Mouse (Mus musculus) midbrain, embryonic 16.5 days (tissue): Measurements from ENCODE around the gene Ube2d3. TPM values are rescaled to one million over a fixed set of nuclear protein-coding genes. Genes with fewer than 3 reads are reported as not detected.
A peak's percentile ranks its signal among the peaks of the same experiment; 100 is the strongest.
"Not testable (repeated sequence)": the region's sequence is repeated elsewhere in the genome, so short reads cannot be mapped to it uniquely, and the experiment has no call there.

Experiments used
- ATAC-seq: fragments of 200-750 bp; cut with Nextera tagmentation; 2 replicates; pipeline ENCODE4 v1.8.0; 2017; ENCODE audit warnings: moderate TSS enrichment
- H3K27ac ChIP-seq: fragments of 300-500 bp; sonication (generic); 2 replicates; pipeline ENCODE4 v1.5.1; 2014; ENCODE audit warnings: mild to moderate bottlenecking, low read length, mixed read lengths
- H3K27me3 ChIP-seq: fragments of 300-500 bp; sonication (generic); 2 replicates; pipeline ENCODE4 v1.6.1; 2014; ENCODE audit warnings: low read depth, low read length, mixed read lengths; ENCODE audit not compliant: control insufficient read depth, insufficient read depth
- H3K36me3 ChIP-seq: fragments of 300-500 bp; sonication (generic); 2 replicates; pipeline ENCODE4 v1.6.1; 2014; ENCODE audit warnings: mild to moderate bottlenecking, low read length, moderate library complexity, mixed read lengths; ENCODE audit not compliant: control insufficient read depth, insufficient read depth
- H3K4me1 ChIP-seq: fragments of 300-500 bp; sonication (generic); 2 replicates; pipeline ENCODE4 v1.6.1; 2014; ENCODE audit warnings: mild to moderate bottlenecking, low read length, mixed read lengths; ENCODE audit not compliant: control insufficient read depth, insufficient read depth
- H3K4me2 ChIP-seq: fragments of 300-500 bp; sonication (generic); 2 replicates; pipeline ENCODE4 v1.6.1; 2014; ENCODE audit warnings: mild to moderate bottlenecking, low read length, mixed read lengths
- H3K4me3 ChIP-seq: fragments of 300-500 bp; sonication (generic); 2 replicates; pipeline ENCODE4 v1.5.1; 2014; ENCODE audit warnings: low read depth, mild to moderate bottlenecking, low read length, moderate library complexity, mixed read lengths
- H3K9ac ChIP-seq: fragments of 300-500 bp; sonication (generic); 2 replicates; pipeline ENCODE4 v1.6.1; 2014; ENCODE audit warnings: low read depth, low read length, mixed read lengths
- H3K9me3 ChIP-seq: fragments of 300-500 bp; sonication (generic); replicated peaks from 2 replicates; pipeline ENCODE4 v1.6.1; 2014; ENCODE audit warnings: mild to moderate bottlenecking, low read length, mixed read lengths; ENCODE audit not compliant: control insufficient read depth, poor library complexity, severe bottlenecking
- WGBS: fragments of 180-500 bp; shearing (Covaris S2); extraction: QIAGEN DNeasy Blood & Tissue Kit; methylation state at CpG from one replicate; pipeline ENCODE4 v1.1.7; 2014; 5-methylcytosine and 5-hydroxymethylcytosine counted together
- polyA plus RNA-seq: library from polyadenylated mRNA; unstranded; fragments of >200 nt; fragmentation: Nextera tagmentation; extraction: Ambion mirVana; gene quantifications from 2 replicates; pipeline ENCODE4 v1.2.1, GENCODE M21; 2015

Ube2d3 gene
- polyA plus RNA-seq, 1 experiment from 2014 or later: 336 TPM

DNA sequence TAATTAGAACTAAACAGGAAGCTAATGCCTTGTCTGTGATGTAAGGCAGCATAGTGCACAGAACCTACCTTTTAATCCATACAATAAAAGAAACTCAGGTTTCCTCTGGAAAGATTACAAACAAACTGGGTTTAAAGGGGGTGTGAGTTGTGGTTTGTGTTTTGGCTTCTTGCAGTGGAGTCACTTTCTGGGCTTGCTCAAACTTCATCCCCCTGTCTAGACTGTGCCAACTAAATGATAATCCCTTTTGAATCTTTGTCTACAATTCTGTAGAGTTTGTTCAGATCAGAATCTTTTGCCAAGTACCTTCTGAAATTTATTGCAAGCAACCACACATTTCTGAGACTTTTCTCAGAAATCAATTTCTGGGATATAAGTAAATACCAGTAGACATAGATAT is 7.0 kb downstream of the Ube2d3 start:
- Histone ChIP-seq H3K27ac (no peak overlapping the region), H3K36me3 (no peaks in the 10 kb centered on the region; the same call in 1 of the 2 replicates), H3K4me3 (no peak overlapping the region), H3K9me3 (no peaks in the 10 kb centered on the region), H3K4me1 (peaks cover 28% of the 10 kb centered on the region), H3K4me2 (no peak overlapping the region), H3K9ac (no peak overlapping the region), H3K27me3 (no peaks in the 10 kb centered on the region)
- 0 out of 2 replicates have a peak, but pooled peaks have one; percentile 12 for ATAC-seq

DNA sequence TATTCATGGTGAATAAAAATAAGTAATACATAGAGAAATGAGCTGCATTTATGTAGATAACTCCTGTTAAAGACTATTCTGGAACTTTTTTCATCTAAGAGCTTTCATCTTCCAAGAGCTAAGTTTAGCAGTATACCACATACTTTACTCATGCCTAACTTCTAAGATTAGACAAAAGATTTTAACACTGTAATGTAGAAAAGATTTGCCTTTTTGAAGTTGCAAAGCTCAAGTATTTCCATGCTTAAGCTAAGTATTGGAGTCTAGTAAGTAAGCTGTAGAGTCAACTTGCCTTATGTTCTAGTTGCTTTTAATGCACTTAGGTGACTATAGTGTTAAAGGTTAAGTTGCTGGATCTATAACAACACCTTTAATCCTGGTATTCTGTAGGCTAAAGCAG is 21.0 kb downstream of the Ube2d3 start:
- ATAC-seq: no peak
- H3K27me3 ChIP-seq: no peaks in the 10 kb centered on the region
- H3K27ac ChIP-seq: no peak overlapping the region
- H3K4me1 ChIP-seq: no peaks in the 10 kb centered on the region
- H3K4me2 ChIP-seq: no peak overlapping the region
- peaks cover 14% of the 10 kb centered on the region for H3K36me3 ChIP-seq
- H3K4me3 ChIP-seq: no peak overlapping the region
- H3K9me3 ChIP-seq: no peaks in the 10 kb centered on the region
- no peak overlapping the region for H3K9ac ChIP-seq

DNA sequence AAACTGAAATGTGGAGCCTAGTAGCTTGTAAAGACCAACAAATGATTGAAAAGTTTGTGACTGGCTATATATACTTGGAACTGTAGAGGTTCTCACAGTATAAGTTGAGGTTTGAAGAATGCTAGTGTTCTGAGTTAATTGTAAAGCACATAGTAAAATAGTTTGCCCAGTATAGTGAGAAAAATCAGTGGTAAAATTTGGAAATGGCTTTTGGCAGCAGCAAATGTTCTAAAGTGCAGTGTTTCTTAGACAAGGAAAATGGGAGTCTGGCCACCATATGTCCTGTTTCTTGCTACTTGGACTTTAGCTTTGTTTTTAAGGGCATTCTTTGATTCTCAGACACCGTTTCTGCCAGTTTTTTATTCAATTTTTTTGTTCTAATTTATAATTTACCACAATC is 30.5 kb downstream of the Ube2d3 start:
- Histone ChIP-seq H3K4me3 (no peak overlapping the region), H3K36me3 (no peaks in the 10 kb centered on the region), H3K4me1 (no peaks in the 10 kb centered on the region), H3K9ac (no peak overlapping the region), H3K4me2 (no peak overlapping the region), H3K27me3 (no peaks in the 10 kb centered on the region), H3K27ac (no peak overlapping the region), H3K9me3 (no peaks in the 10 kb centered on the region)
- WGBS: 86% methylated on average over 1 of the region's 1 CpGs
- ATAC-seq: no peak

DNA sequence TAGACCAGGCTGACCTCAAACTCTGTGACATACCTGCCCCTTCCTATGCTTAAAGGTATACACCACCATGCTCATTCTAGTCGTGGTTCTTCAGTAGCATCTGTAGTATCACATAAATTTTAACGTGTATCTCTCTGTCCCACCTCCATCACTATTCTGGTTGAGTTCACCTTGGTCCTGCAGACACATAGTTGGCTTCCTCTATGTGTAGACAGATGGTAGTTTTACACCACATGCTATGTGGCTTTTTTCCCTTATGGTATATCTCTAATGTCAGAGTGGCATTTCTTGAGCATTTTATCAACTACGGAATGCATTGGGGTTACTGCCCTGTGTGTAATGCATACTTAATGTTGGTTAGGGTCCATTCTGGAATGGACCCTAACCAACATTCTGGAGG is 31.2 kb downstream of the Ube2d3 start:
- H3K27me3 ChIP-seq: no peaks in the 10 kb centered on the region
- no peaks in the 10 kb centered on the region for H3K9me3 ChIP-seq
- H3K4me1 ChIP-seq: no peaks in the 10 kb centered on the region
- no peak overlapping the region for H3K9ac ChIP-seq
- ATAC-seq: no peak; the same call in 1 of the 2 replicates
- no peak overlapping the region for H3K4me3 ChIP-seq
- H3K4me2 ChIP-seq: no peak overlapping the region
- WGBS: 68% methylated on average over 3 of the region's 3 CpGs
- H3K27ac ChIP-seq: no peak overlapping the region
- no peaks in the 10 kb centered on the region for H3K36me3 ChIP-seq

DNA sequence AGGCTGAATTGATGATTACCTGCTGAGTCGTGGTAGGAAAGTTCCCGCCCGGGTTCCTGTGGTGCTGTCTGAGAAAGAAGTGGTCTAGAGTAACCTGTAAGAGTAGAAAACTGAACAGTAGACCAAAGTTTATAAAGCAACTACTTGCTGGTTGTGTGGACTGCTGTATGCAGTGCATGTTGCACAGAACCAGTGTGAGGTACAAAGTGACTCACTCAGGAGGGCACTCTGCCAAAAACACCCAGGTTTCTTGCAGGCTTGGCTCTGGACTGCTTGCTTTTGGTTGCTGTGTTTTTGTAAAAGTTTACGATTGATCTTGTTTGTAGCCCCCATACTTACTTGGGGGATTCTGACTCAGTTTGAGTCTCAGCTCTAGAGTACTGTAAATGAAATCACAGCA is 32.0 kb downstream of the Ube2d3 start:
- WGBS: 57% methylated on average over 4 of the region's 4 CpGs
- Histone ChIP-seq H3K27ac (no peak overlapping the region), H3K9ac (no peak overlapping the region), H3K36me3 (no peaks in the 10 kb centered on the region), H3K4me2 (no peak overlapping the region), H3K4me1 (no peaks in the 10 kb centered on the region), H3K27me3 (no peaks in the 10 kb centered on the region), H3K9me3 (no peaks in the 10 kb centered on the region), H3K4me3 (no peak overlapping the region)
- ATAC-seq: peak; percentile 57; the same call in 1 of the 2 replicates

DNA sequence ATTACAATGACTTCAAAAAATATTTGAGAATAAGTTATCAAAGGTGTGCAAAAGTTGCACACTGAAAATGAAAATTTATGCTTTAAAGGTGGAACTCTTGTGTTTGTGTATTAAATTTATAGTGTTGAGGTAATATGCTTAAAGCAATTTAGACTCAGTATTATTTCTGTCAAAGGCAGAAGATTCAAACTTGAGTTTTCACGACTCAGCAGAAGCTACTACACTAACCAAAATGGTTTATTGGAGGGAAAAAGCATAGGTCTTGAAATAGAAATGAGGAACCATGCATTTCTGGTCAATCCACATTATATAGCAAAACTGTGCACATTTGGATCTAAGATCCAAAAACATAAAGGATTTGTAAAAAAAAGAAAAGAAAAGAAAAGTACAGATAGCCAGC is 32.9 kb downstream of the Ube2d3 start:
- Histone ChIP-seq H3K27me3 (no peaks in the 10 kb centered on the region), H3K9ac (no peak overlapping the region), H3K4me2 (no peak overlapping the region), H3K4me3 (no peak overlapping the region), H3K27ac (no peak overlapping the region), H3K36me3 (no peaks in the 10 kb centered on the region), H3K9me3 (no peaks in the 10 kb centered on the region), H3K4me1 (no peaks in the 10 kb centered on the region)
- ATAC-seq: no peak
- 86% methylated on average over 1 of the region's 1 CpGs for WGBS

DNA sequence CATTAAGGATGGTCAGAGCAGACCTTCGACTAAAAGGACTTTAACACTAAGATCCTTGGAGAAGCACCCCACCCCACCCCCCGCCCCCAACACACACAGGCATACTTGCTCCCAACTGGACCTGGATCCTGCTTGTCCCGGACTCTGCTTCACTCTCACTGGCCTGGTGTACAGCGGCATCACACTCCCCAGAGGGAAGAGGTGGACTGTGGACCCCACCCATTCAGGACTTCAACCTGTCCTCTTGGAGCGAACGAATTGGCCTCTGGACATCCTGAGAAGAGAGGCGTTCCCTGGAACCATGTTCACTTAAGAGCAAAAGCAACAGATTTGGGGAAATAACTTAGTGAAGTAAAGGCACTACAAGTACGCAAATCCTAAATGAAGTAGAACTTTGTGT is 37.1 kb downstream of the Ube2d3 start:
- Histone ChIP-seq H3K4me3 (no peak overlapping the region), H3K9ac (no peak overlapping the region), H3K4me1 (no peaks in the 10 kb centered on the region), H3K27me3 (no peaks in the 10 kb centered on the region), H3K27ac (no peak overlapping the region), H3K4me2 (no peak overlapping the region), H3K36me3 (no peaks in the 10 kb centered on the region), H3K9me3 (no peaks in the 10 kb centered on the region)
- WGBS: 88% methylated on average over 8 of the region's 8 CpGs
- ATAC-seq: no peak

DNA sequence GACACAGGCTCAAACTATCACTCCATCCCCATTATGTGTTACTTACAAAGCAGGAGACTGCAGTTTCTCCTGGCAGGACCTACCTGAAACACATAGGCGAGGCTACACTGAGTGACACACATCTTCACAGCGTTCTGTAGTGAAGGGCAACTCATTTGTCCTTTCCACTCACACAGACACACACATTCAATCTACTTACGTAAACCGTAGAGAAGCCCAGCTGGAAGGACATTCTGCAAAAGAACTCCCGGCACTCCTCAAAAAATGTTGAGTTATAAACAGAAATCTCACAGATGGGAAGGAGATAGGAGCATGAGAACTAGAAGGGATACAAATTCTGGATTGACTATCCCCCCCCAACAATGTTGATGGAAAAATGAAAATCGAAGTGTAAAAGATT is 38.3 kb downstream of the Ube2d3 start:
- ATAC-seq: no peak
- H3K4me3 ChIP-seq: no peak overlapping the region
- no peaks in the 10 kb centered on the region for H3K36me3 ChIP-seq
- H3K9ac ChIP-seq: no peak overlapping the region
- WGBS: 84% methylated on average over 6 of the region's 6 CpGs
- no peak overlapping the region for H3K4me2 ChIP-seq
- H3K27me3 ChIP-seq: no peaks in the 10 kb centered on the region
- H3K9me3 ChIP-seq: no peaks in the 10 kb centered on the region
- H3K27ac ChIP-seq: no peak overlapping the region
- H3K4me1 ChIP-seq: no peaks in the 10 kb centered on the region

DNA sequence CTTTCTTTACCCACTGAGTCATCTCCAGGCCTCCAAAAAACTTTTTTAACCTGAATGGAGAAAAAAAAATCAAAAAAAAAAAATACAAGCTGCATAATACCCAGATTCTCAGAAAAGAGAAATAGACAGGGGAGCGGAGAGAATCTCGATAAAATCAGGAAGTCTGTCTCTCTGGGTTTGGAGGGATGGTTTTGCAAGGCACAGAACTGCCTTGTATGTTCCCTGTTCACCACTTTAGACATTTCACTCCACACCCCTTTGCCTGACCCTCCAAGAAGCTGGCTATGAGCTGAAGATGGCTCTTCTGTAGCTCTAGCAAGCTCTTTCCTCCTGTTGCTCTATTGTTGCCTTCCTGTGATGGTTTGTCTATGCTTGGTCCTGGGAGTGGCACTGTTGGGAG is 39.0 kb downstream of the Ube2d3 start:
- Histone ChIP-seq H3K4me3 (no peak overlapping the region), H3K36me3 (no peaks in the 10 kb centered on the region), H3K27ac (no peak overlapping the region), H3K9ac (no peak overlapping the region), H3K4me2 (no peak overlapping the region), H3K4me1 (no peaks in the 10 kb centered on the region), H3K27me3 (no peaks in the 10 kb centered on the region), H3K9me3 (no peaks in the 10 kb centered on the region)
- WGBS: 94% methylated on average over 2 of the region's 2 CpGs
- ATAC-seq: no peak

DNA sequence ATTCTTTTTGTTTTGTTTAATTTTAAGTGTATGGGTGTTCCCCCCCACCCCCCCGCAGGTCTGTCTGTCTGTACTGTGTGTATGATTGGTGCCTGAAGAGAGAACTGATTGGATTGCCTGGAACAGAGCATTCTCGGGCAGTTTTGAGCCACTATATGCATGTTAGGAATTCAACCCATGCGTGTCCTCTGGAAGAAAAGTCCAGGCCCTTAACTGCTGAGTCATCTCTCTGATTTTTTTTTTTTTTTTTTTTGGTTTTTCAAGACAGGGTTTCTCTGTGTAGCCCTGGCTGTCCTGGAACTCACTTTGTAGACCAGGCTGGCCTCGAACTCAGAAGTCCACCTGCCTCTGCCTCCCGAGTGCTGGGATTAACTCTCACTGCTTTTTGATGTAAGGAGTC is 41.1 kb downstream of the Ube2d3 start:
- 83% methylated on average over 5 of the region's 5 CpGs for WGBS
- not testable (repeated sequence) for H3K27me3 ChIP-seq, H3K27ac ChIP-seq, H3K4me2 ChIP-seq, H3K4me3 ChIP-seq, H3K9ac ChIP-seq, ATAC-seq, H3K4me1 ChIP-seq, H3K36me3 ChIP-seq, H3K9me3 ChIP-seq
